Mouse (Mus musculus) R1 (cell line): ENCODE measurements around the gene Ccdc167.
"Not testable (repeated sequence)": the region's sequence is repeated elsewhere in the genome, so short reads cannot be mapped to it uniquely, and the experiment has no call there.

Source experiments
- DNase-seq: peaks from one replicate; pipeline ENCODE4 v3.0.0-alpha.2; 2018; ENCODE audit warnings: low read depth, low spot score

The Ccdc167 gene

DNA sequence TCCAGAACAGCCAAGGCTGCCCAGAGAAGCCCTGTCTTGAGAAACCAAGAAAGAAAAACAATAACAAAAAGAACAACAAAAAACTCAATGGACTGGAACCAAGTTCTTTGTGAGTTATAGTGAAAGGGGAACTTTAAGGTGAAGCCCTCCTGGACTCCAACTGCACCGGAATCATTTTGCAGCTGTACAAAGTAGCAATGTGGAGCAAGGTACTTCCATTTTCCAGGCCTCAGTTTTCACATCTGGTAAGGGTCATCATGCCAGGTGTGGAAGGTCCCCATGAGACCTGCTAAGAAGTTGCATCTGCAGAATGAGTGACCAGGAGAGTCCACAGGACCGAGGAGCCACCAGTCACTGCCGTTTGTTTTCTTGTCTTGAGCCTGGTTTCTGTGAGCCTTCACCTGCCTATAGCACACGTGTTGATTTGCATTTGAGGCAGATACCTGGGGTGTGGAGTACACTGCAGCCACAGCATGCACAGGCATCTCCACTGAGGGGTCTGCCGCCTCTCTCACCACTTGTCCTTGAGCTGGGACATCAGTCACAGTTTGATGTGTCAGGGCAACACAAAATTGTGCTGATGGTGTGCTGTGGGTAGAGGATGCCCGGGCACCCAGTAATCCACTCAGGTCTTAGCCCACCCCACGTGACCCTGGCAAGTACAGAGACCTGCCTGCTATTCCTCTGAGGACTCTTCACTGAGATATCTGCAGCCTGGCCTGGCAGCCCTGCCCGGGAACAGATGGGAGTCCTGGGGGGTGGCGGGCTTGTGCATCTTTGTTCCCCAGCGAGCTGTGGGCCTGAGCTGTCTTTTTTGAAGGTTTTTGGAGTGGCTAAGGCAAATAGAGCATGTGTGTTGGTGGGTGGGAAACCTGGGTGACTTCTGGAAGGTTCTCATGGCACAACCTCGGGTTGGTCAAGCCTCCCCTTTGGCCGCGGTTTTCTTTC lies 3.1 kb upstream of the Ccdc167 start:
- DNase-seq: peak; percentile 47

- no peak for DNase-seq
Measured at GRCm38 (mm10) chr17:29718660-29719059, 1.8 kb upstream of the Ccdc167 start.

GRCm38 (mm10) chr17:29713734-29714133 lies 3.1 kb downstream of the Ccdc167 start:
- not testable (repeated sequence) for DNase-seq

GRCm38 (mm10) chr17:29712565-29712964 lies 4.3 kb downstream of the Ccdc167 start:
- no peak for DNase-seq

GRCm38 (mm10) chr17:29711745-29712431 lies 5.0 kb downstream of the Ccdc167 start:
- DNase-seq: no peak

DNA sequence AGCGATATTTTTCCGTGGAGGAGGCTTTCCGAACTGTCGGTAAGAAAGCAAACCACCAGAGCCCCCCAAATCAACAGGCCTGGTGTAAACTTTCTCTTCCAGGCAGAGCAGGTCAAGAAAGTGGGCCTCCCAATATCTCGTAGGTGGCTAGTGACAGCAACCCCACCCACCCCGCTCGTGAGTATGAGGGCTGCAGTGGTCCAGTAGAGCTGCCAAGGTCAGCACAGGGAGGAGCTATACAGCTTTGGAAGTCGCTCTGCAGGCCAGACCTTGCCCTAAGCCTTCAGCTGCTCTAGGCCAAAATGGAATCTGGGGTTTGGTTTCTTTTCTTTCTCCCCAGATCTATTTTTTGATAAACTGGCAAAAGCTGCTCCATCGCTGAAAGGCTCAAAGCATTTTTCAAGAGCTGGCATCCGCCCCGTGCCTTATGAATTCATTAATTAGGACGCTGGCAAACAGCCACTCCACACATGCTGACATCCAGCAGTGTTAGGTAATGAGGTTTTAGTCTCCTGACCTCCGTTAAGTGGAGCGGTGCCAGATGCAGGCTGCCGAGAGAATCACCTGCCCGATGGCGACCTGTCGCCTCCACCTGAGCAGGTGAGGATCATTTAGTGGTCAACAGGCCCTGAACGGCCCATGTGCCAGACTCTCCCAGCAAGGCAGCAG lies 5.6 kb downstream of the Ccdc167 start:
- DNase-seq: no peak

DNA sequence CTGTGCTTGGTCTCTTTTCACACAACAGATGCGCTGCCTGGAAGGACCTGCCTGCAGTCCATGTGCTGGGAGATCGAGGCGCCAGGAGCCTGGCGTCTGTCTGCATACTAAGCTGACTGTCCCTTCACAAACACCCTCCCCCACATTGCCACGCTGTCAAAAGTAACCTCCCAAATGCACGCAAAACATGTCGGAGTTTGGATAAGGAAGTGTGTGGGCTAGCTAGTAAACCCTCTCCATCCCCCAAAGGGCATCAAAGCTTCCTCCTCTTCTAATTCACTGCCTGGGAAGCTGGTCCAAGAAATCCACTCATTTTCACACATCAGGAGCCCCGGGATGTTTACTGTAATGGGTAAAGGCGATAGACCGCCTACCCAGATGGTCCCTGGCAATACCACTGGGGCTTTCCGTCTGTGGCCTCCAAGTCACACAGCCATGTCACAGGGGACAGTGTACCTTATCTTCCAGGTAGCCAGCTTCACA lies 6.2 kb downstream of the Ccdc167 start:
- DNase-seq: no peak

DNA sequence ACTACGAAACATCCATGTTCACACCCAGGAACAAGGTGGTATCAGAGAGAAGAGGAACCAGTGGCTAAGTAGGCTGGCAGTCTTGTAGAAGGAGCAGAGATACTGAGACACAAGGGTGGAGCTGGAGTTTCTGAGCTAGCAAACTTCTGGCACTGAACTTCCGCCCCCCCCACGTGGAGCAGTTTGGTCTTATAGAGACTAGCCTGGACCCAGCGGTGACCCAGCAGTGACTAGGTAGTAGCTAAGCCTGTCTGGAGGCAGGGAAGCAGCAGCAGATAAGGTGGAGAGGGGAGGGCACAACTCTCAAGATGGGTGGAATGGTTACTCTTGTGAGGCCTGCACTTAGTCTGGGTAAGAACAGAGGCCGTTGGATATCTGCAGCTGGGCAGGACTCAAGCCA lies 8.1 kb downstream of the Ccdc167 start:
- DNase-seq: no peak

- DNase-seq: no peak
Measured at GRCm38 (mm10) chr17:29706981-29707545, 9.8 kb downstream of the Ccdc167 start.

GRCm38 (mm10) chr17:29705881-29706280 lies 11.0 kb downstream of the Ccdc167 start:
- no peak for DNase-seq

DNA sequence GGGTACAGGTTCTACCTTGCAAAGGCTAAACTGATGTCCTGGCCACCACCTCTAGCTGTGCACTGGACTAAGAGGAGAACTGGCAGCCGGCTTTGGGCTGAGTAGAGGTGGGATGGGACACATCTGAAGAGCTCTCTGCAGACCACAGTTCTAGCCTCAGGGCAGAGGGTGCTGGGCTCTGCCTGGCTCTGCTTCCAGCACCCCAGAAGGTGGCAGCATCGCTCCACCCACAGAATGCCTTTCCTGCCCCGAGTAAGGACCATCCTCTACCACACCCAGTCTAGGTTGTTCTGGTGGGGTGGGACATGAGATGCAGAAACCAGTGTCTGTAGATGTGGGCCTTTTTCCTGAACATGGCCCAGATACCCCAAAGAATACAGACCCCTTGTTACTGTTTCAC lies 12.1 kb downstream of the Ccdc167 start:
- peak; percentile 57 for DNase-seq

- DNase-seq: no peak
Measured at GRCm38 (mm10) chr17:29702938-29703710, 13.7 kb downstream of the Ccdc167 start.

GRCm38 (mm10) chr17:29700573-29700972 lies 16.3 kb downstream of the Ccdc167 start:
- DNase-seq: no peak

DNA sequence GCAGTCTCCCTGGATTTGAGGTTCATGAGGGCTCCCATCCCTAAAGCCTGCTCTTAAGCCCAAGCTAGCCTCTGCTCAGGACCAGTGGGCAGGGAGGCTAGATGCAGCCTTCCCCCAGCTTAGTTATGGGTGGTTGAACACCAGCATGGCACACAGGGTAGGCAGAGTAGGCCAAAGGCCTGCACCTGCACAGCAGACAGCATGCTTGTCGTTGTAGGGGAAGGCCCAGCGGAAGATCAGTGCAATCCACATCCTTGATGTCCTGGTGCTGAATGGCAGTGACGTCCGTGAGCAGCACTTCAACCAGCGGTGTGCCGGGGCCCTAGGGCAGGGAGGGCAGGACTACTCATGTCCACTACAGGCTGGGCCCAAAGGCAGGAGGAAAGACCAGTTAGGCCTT lies 18.4 kb downstream of the Ccdc167 start:
- no peak for DNase-seq

GRCm38 (mm10) chr17:29696940-29697339 lies 19.9 kb downstream of the Ccdc167 start:
- no peak for DNase-seq

DNA sequence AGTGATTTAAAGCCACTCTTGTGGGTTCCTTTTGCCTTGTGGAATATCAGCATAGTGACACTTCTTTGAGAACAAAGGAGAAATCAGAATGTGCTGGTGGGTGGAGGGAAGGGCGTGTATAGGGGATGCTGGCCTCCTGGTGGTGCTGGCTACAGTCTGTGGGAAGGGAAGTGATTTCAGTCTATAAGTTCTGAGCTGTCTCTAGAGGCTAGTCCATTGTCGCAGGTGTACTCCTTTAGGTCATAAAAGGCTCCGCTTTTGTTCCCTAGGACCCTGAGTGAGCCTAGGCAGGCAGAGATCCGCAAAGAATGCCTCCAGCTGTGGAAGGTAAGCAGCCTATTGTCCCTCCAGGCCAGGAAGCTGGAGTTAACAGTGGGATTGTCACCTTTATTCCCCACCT lies 22.3 kb downstream of the Ccdc167 start:
- DNase-seq: peak; percentile 73

GRCm38 (mm10) chr17:29693571-29693970 lies 23.3 kb downstream of the Ccdc167 start:
- no peak for DNase-seq

DNA sequence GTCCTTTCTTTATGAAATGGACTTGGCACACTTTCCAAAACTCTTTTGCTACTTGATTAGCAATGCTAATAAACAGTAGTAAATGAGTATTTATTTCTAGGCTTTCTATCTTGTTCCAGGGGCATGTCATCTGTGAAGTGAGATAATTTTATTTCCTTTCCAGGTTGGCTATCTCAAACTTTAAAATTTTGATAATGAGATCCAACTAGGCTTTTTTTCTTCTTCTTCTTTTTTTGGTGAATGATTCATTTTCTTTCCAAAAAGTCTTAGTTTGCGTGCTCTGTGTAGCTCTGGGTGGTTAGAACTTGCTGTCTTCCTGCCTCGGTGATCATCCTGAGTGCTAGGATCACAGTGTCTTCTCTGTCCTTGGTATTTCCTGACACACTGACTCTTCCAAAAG lies 24.0 kb downstream of the Ccdc167 start:
- DNase-seq: no peak

GRCm38 (mm10) chr17:29690257-29690656 lies 26.6 kb downstream of the Ccdc167 start:
- DNase-seq: no peak

DNA sequence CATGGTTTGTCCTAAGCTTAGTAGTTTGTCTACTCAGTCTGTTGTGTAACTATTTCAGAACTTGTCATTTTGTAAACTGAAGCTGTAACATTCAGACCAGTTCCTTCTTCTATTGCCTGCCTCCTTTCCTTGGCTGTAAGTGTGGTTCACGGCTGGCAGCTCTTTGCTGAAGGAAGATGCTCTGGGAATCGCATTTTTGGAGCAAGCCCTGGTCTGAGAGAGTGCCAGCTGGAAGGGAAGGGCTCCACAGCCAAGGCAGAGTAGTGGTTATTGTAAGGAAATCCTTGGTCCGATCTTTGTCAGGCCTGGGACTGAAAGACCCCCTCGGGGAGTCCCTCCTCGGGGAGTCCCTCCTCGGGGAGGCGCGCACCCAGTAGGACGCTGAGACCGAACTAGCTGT lies 28.2 kb downstream of the Ccdc167 start:
- DNase-seq: no peak

GRCm38 (mm10) chr17:29687373-29687772 lies 29.5 kb downstream of the Ccdc167 start:
- DNase-seq: no peak
